Mouse (Mus musculus) layer of hippocampus, postnatal 10 days (tissue): Measurements from ENCODE around the gene Cfap221. TPM values are rescaled to one million over a fixed set of nuclear protein-coding genes. Genes with fewer than 3 reads are reported as not detected.

Source experiments
- DNase-seq, 2 experiments: peaks; one replicate each; pipeline ENCODE4 v3.0.0; 2021; ENCODE audit warnings: low spot score in 2 of 2
- total RNA-seq, 2 experiments: library from RNA; stranded (reverse); gene quantifications; 2 replicates each; pipeline ENCODE4 v1.2.3; 2021

Cfap221 gene
- total RNA-seq, 2 experiments from 2014 or later, result 0.36 to 0.39 TPM

- peak in 1 of 2 experiments; percentile 34 for DNase-seq
Observed at GRCm38 (mm10) chr1:119907206-119907748, 89.8 kb downstream of the Cfap221 start.

GRCm38 (mm10) chr1:119903231-119903620 is 93.8 kb downstream of the Cfap221 start:
- no peak for DNase-seq

- DNase-seq, result no peak
Observed at GRCm38 (mm10) chr1:119902551-119903230, 94.3 kb downstream of the Cfap221 start.

- peak; percentile 57 to 69 for DNase-seq
Observed at GRCm38 (mm10) chr1:119899195-119900123, 97.6 kb downstream of the Cfap221 start.

GRCm38 (mm10) chr1:119894936-119895335 is 102.1 kb downstream of the Cfap221 start:
- peak; percentile 69 to 77 for DNase-seq

- no peak for DNase-seq
Observed at GRCm38 (mm10) chr1:119893600-119893999, 103.4 kb downstream of the Cfap221 start.

- no peak for DNase-seq
Observed at GRCm38 (mm10) chr1:119892933-119893332, 104.1 kb downstream of the Cfap221 start.

GRCm38 (mm10) chr1:119891865-119892264 is 105.2 kb downstream of the Cfap221 start:
- DNase-seq, result no peak

GRCm38 (mm10) chr1:119891149-119891548 is 105.9 kb downstream of the Cfap221 start:
- no peak for DNase-seq

- DNase-seq, result no peak
Observed at GRCm38 (mm10) chr1:119889347-119889746, 107.7 kb downstream of the Cfap221 start.

- DNase-seq, result no peak
Observed at GRCm38 (mm10) chr1:119886320-119886719, 110.7 kb downstream of the Cfap221 start.

GRCm38 (mm10) chr1:119884272-119884671 is 112.8 kb downstream of the Cfap221 start:
- DNase-seq, result no peak

GRCm38 (mm10) chr1:119878909-119879308 is 118.1 kb downstream of the Cfap221 start:
- DNase-seq, result peak; percentile 72 to 80

GRCm38 (mm10) chr1:119877469-119877868 is 119.6 kb downstream of the Cfap221 start:
- DNase-seq, result no peak

Other genes with a start within 250 kb of the Cfap221 start
- 10 to 100 TPM; 43.8 to 43.9 TPM for gene Ptpn4, start 159.6 kb downstream of the Cfap221 start, total RNA-seq
- gene Tmem177, start 84.0 kb downstream of the Cfap221 start, total RNA-seq, result 1 to 10 TPM; 6.7 TPM
- gene Sctr, start 9.7 kb upstream of the Cfap221 start, total RNA-seq, result 1 to 10 TPM; 2.3 to 2.5 TPM
- 1 to 10 TPM; 1.0 to 2.0 TPM for gene Tmem37, start 76.8 kb upstream of the Cfap221 start, total RNA-seq
- 100 to 1,000 TPM; 611 to 668 TPM for gene Dbi, start 123.8 kb upstream of the Cfap221 start, total RNA-seq
- 1 to 10 TPM; 7.1 to 8.7 TPM for gene 3110009E18Rik, start 124.0 kb upstream of the Cfap221 start, total RNA-seq